Mouse (Mus musculus) urinary bladder, adult 18-20 months (tissue): ENCODE data around the gene Sync.

Experiments used
- DNase-seq, 2 experiments: peaks; one replicate each; pipeline ENCODE4 v3.0.0; 2022; ENCODE audit warnings: low spot score in 2 of 2, mixed read lengths in 2 of 2

Sync gene

GRCm38 (mm10) chr4:129261196-129261595 is 26.2 kb upstream of the Sync start, which contains the start of gene C77080:
Gene C77080, minus strand, starts transcription at chr4:129261404.
- DNase-seq = no peak

GRCm38 (mm10) chr4:129263225-129264021 is 24.0 kb upstream of the Sync start:
- peak in 1 of 2 experiments; percentile 60 for DNase-seq

- no peak for DNase-seq
Measured at GRCm38 (mm10) chr4:129266191-129266590, 21.2 kb upstream of the Sync start.

GRCm38 (mm10) chr4:129266821-129267220 is 20.6 kb upstream of the Sync start:
- DNase-seq = no peak

GRCm38 (mm10) chr4:129268698-129269097 is 18.7 kb upstream of the Sync start:
- no peak for DNase-seq

- DNase-seq = peak; percentile 75 to 77
Measured at GRCm38 (mm10) chr4:129271991-129272755, 15.2 kb upstream of the Sync start.

GRCm38 (mm10) chr4:129272756-129273046 is 14.7 kb upstream of the Sync start:
- DNase-seq = peak; percentile 65 to 66

- DNase-seq = peak; percentile 94 to 97
Measured at GRCm38 (mm10) chr4:129276453-129276865, 11.0 kb upstream of the Sync start.

GRCm38 (mm10) chr4:129282786-129283185 is 4.6 kb upstream of the Sync start:
- DNase-seq = no peak

GRCm38 (mm10) chr4:129283226-129283625 is 4.2 kb upstream of the Sync start:
- no peak for DNase-seq

- DNase-seq = no peak
Measured at GRCm38 (mm10) chr4:129284685-129285084, 2.7 kb upstream of the Sync start.

GRCm38 (mm10) chr4:129286001-129286682 is 1.3 kb upstream of the Sync start:
- DNase-seq = no peak

GRCm38 (mm10) chr4:129286683-129287471 is 540 bp upstream of the Sync start:
- no peak for DNase-seq

- no peak for DNase-seq
Measured at GRCm38 (mm10) chr4:129288067-129288466, 650 bp downstream of the Sync start.

GRCm38 (mm10) chr4:129289671-129290070 is 2.3 kb downstream of the Sync start:
- no peak for DNase-seq

GRCm38 (mm10) chr4:129292831-129293230 is 5.4 kb downstream of the Sync start:
- no peak for DNase-seq

- no peak for DNase-seq
Measured at GRCm38 (mm10) chr4:129293702-129294101, 6.3 kb downstream of the Sync start.

GRCm38 (mm10) chr4:129295188-129295587 is 7.8 kb downstream of the Sync start:
- DNase-seq = no peak

GRCm38 (mm10) chr4:129296066-129296465 is 8.6 kb downstream of the Sync start:
- DNase-seq = no peak

- DNase-seq = no peak
Measured at GRCm38 (mm10) chr4:129297724-129298123, 10.3 kb downstream of the Sync start.

GRCm38 (mm10) chr4:129299121-129299520 is 11.7 kb downstream of the Sync start:
- DNase-seq = no peak

- DNase-seq = no peak
Measured at GRCm38 (mm10) chr4:129303401-129303800, 16.0 kb downstream of the Sync start.
